Mouse (Mus musculus) MEL (cell line): ENCODE data around the gene Ptgis. TPM values are rescaled to one million over a fixed set of nuclear protein-coding genes. Genes with fewer than 3 reads are reported as not detected.

Source experiments
- DNase-seq: peaks from one replicate; pipeline ENCODE4 v3.0.0; 2011; ENCODE audit warnings: low read depth, low spot score
- H3K27ac ChIP-seq: 2 replicates; pipeline ENCODE4 v1.5.1; 2012; ENCODE audit warnings: low read depth, mild to moderate bottlenecking, control low read depth, low read length, moderate library complexity; ENCODE audit not compliant: control insufficient read depth
- H3K27me3 ChIP-seq, 2 experiments: fragments of 150-350 bp in 1 of 2; sonication (generic) in 1 of 2; 2 replicates each; pipeline ENCODE4 v1.6.1; 2012; ENCODE audit warnings: low read length in 2 of 2, mild to moderate bottlenecking in 2 of 2, improper control_type of control experiment in 1 of 2, moderate library complexity in 1 of 2; ENCODE audit not compliant: insufficient read depth in 2 of 2, control insufficient read depth in 1 of 2
- H3K36me3 ChIP-seq, 2 experiments: 2 replicates each; pipeline ENCODE4 v1.6.1; 2012 to 2014; ENCODE audit warnings: low read length in 2 of 2, improper control_type of control experiment in 1 of 2, inconsistent platforms in 1 of 2, mild to moderate bottlenecking in 1 of 2; ENCODE audit not compliant: insufficient read depth in 2 of 2, control insufficient read depth in 1 of 2
- H3K4me1 ChIP-seq, 2 experiments: fragments of 150-350 bp in 1 of 2; sonication (generic) in 1 of 2; 2 replicates each; pipeline ENCODE4 v1.6.1; 2012; ENCODE audit warnings: low read length in 2 of 2, improper control_type of control experiment in 1 of 2, mild to moderate bottlenecking in 1 of 2; ENCODE audit not compliant: insufficient read depth in 2 of 2, control insufficient read depth in 1 of 2
- H3K4me3 ChIP-seq, 2 experiments: fragments of 150-350 bp in 1 of 2; sonication (generic) in 1 of 2; 2 replicates each; pipeline ENCODE4 v1.5.1; 2012; ENCODE audit warnings: low read depth in 2 of 2, low read length in 2 of 2, mild to moderate bottlenecking in 2 of 2, moderate library complexity in 2 of 2, control low read depth in 1 of 2, improper control_type of control experiment in 1 of 2; ENCODE audit not compliant: control insufficient read depth in 1 of 2, insufficient read depth in 1 of 2
- H3K79me2 ChIP-seq: 2 replicates; pipeline ENCODE4 v1.6.1; 2012; ENCODE audit warnings: mild to moderate bottlenecking, low read length, moderate library complexity; ENCODE audit not compliant: control insufficient read depth, poor library complexity, insufficient read depth
- H3K9ac ChIP-seq: 2 replicates; pipeline ENCODE4 v1.6.1; 2012; ENCODE audit warnings: low read depth, mild to moderate bottlenecking, control low read depth, low read length, moderate library complexity; ENCODE audit not compliant: control insufficient read depth, poor library complexity, severe bottlenecking
- H3K9me3 ChIP-seq: fragments of 150-350 bp; sonication (generic); replicated peaks from 2 replicates; pipeline ENCODE4 v1.6.1; 2012; ENCODE audit warnings: mild to moderate bottlenecking, low read length, improper control_type of control experiment, moderate library complexity; ENCODE audit not compliant: insufficient read depth
- CHD2 ChIP-seq: IDR thresholded peaks from 2 replicates; pipeline ENCODE4 v1.6.1; 2011; ENCODE audit warnings: low read length, improper control_type of control experiment
- CTCF ChIP-seq, 3 experiments: IDR thresholded peaks in 2 of 3; conservative IDR thresholded peaks in 1 of 3; 2 replicates each; pipeline ENCODE4 v1.5.1; 2011 to 2012; ENCODE audit warnings: low read length in 3 of 3, low read depth in 2 of 3, mild to moderate bottlenecking in 2 of 3, improper control_type of control experiment in 1 of 3, inconsistent platforms in 1 of 3, mixed read lengths in 1 of 3, moderate library complexity in 1 of 3; ENCODE audit not compliant: control insufficient read depth in 1 of 3, insufficient read depth in 1 of 3, poor library complexity in 1 of 3, severe bottlenecking in 1 of 3
- E2F4 ChIP-seq: IDR thresholded peaks from 2 replicates; pipeline ENCODE4 v1.6.1; 2011; ENCODE audit warnings: low read depth, low read length, improper control_type of control experiment, borderline replicate concordance
- EP300 ChIP-seq, 2 experiments: IDR thresholded peaks; 2 replicates each; pipeline ENCODE4 v1.6.1; 2011; ENCODE audit warnings: improper control_type of control experiment in 2 of 2, low read length in 2 of 2, low read depth in 1 of 2, mild to moderate bottlenecking in 1 of 2
- ETS1 ChIP-seq: IDR thresholded peaks from 2 replicates; pipeline ENCODE4 v1.6.1; 2012; ENCODE audit warnings: low read depth, mild to moderate bottlenecking, inconsistent platforms, low read length, improper control_type of control experiment, moderate library complexity
- JUND ChIP-seq: IDR thresholded peaks from 2 replicates; pipeline ENCODE4 v1.6.1; 2011; ENCODE audit warnings: low read depth, mild to moderate bottlenecking, improper control_type of control experiment, low read length
- KAT2A ChIP-seq: conservative IDR thresholded peaks from 2 replicates; pipeline ENCODE4 v1.6.1; 2012; ENCODE audit warnings: low read depth, low read length, improper control_type of control experiment, inconsistent platforms
- MAFK ChIP-seq: IDR thresholded peaks from 2 replicates; pipeline ENCODE4 v1.6.1; 2011; ENCODE audit warnings: low read depth, mild to moderate bottlenecking, low read length, improper control_type of control experiment, borderline replicate concordance
- MAX ChIP-seq: IDR thresholded peaks from 2 replicates; pipeline ENCODE4 v1.6.1; 2011; ENCODE audit warnings: low read length, improper control_type of control experiment
- MXI1 ChIP-seq: IDR thresholded peaks from 2 replicates; pipeline ENCODE4 v1.6.1; 2011; ENCODE audit warnings: mild to moderate bottlenecking, low read depth, low read length, improper control_type of control experiment
- MYB ChIP-seq: IDR thresholded peaks from 2 replicates; pipeline ENCODE4 v1.6.1; 2011; ENCODE audit warnings: mild to moderate bottlenecking, low read depth, low read length, improper control_type of control experiment
- MYC ChIP-seq: IDR thresholded peaks from 2 replicates; pipeline ENCODE4 v1.6.1; 2011; ENCODE audit warnings: low read depth, mild to moderate bottlenecking, low read length, improper control_type of control experiment, moderate library complexity
- NELFE ChIP-seq: IDR thresholded peaks from 2 replicates; pipeline ENCODE4 v1.6.1; 2011; ENCODE audit warnings: low read depth, low read length, improper control_type of control experiment
- NRF1 ChIP-seq: IDR thresholded peaks from 2 replicates; pipeline ENCODE4 v1.6.1; 2014; ENCODE audit warnings: low read depth, mild to moderate bottlenecking, inconsistent platforms, low read length, improper control_type of control experiment, moderate library complexity; ENCODE audit not compliant: poor library complexity, insufficient read depth, severe bottlenecking
- POLR2A ChIP-seq, 2 experiments: IDR thresholded peaks; 2 replicates each; pipeline ENCODE4 v1.6.1; 2011 to 2012; ENCODE audit warnings: low read length in 2 of 2, mild to moderate bottlenecking in 2 of 2, control low read depth in 1 of 2, improper control_type of control experiment in 1 of 2, low read depth in 1 of 2, moderate library complexity in 1 of 2; ENCODE audit not compliant: control insufficient read depth in 1 of 2, insufficient read depth in 1 of 2, poor library complexity in 1 of 2
- SIN3A ChIP-seq: IDR thresholded peaks from 2 replicates; pipeline ENCODE4 v1.6.1; 2012; ENCODE audit warnings: low read length, improper control_type of control experiment, inconsistent platforms
- TAL1 ChIP-seq: IDR thresholded peaks from 2 replicates; pipeline ENCODE4 v1.6.1; 2012; ENCODE audit warnings: mild to moderate bottlenecking, inconsistent platforms, low read length, moderate library complexity, mixed read lengths
- TCF12 ChIP-seq: IDR thresholded peaks from 2 replicates; pipeline ENCODE4 v1.6.1; 2014; ENCODE audit warnings: low read depth, mild to moderate bottlenecking, inconsistent platforms, low read length, improper control_type of control experiment, moderate library complexity
- UBTF ChIP-seq: IDR thresholded peaks from 2 replicates; pipeline ENCODE4 v1.6.1; 2012; ENCODE audit warnings: low read depth, mild to moderate bottlenecking, inconsistent platforms, low read length, improper control_type of control experiment, moderate library complexity, borderline replicate concordance; ENCODE audit not compliant: insufficient read depth
- USF2 ChIP-seq, 2 experiments: IDR thresholded peaks; 2 replicates each; pipeline ENCODE4 v1.6.1; 2011 to 2012; ENCODE audit warnings: improper control_type of control experiment in 2 of 2, low read length in 2 of 2, borderline replicate concordance in 1 of 2, inconsistent platforms in 1 of 2, low read depth in 1 of 2, mild to moderate bottlenecking in 1 of 2; ENCODE audit not compliant: insufficient read depth in 1 of 2
- ZKSCAN1 ChIP-seq: IDR thresholded peaks from 2 replicates; pipeline ENCODE4 v1.6.1; 2012; ENCODE audit warnings: low read depth, mild to moderate bottlenecking, inconsistent platforms, low read length, improper control_type of control experiment, moderate library complexity
- polyA plus RNA-seq, 2 experiments: library from polyadenylated mRNA; stranded (reverse) in 1 of 2; unstranded in 1 of 2; fragments of >175 nt in 1 of 2; fragments of >200 nt in 1 of 2; gene quantifications; 2 replicates each; pipeline versions ENCODE4 v1.2.1 to v1.2.4; 2012; ENCODE audit warnings: low replicate concordance in 2 of 2, low read depth in 1 of 2; ENCODE audit not compliant: insufficient read length in 2 of 2, insufficient read depth in 1 of 2, missing spikeins in 1 of 2
- total RNA-seq: library from RNA; depleted of rRNA; stranded (reverse); fragments of 300-350 nt; gene quantifications from 2 replicates; pipeline ENCODE4 v1.2.3, GENCODE M21; 2012

Ptgis gene
- total and polyA plus RNA-seq, 3 experiments, result 7.3 to 12.7 TPM; not detected in 1

- TF ChIP-seq JUND (no peak), MAX (no peak), MXI1 (no peak), EP300 (IDR thresholded peaks at IDR 0.05; ENCODE audit: low read depth in 1 of 2, low read length in 2 of 2) (no peak), CTCF (IDR thresholded peaks at IDR 0.05 in 2 of 3, conservative IDR thresholded peaks at IDR 0.05 in 1 of 3; ENCODE audit: control insufficient read depth in 1 of 3, insufficient read depth in 1 of 3, low read depth in 2 of 3, low read length in 3 of 3, poor library complexity in 1 of 3, severe bottlenecking in 1 of 3) (no peak), ETS1 (no peak), MAFK (no peak), NRF1 (no peak), UBTF (no peak), NELFE (no peak), USF2 (IDR thresholded peaks at IDR 0.05; ENCODE audit: borderline replicate concordance in 1 of 2, insufficient read depth in 1 of 2, low read depth in 1 of 2, low read length in 2 of 2) (no peak), MYC (no peak), TAL1 (no peak), SIN3A (no peak), CHD2 (no peak), ZKSCAN1 (no peak), TCF12 (no peak), KAT2A (no peak), POLR2A (IDR thresholded peaks at IDR 0.05; ENCODE audit: control insufficient read depth in 1 of 2, insufficient read depth in 1 of 2, low read depth in 1 of 2, low read length in 2 of 2, poor library complexity in 1 of 2) (no peak)
- Histone ChIP-seq H3K27me3 (no peaks in the 10 kb centered on the region), H3K27ac (no peak overlapping the region), H3K36me3 (no peaks in the 10 kb centered on the region), H3K4me1 (no peaks in the 10 kb centered on the region), H3K4me3 (no peak overlapping the region), H3K79me2 (no peaks in the 10 kb centered on the region), H3K9me3 (no peaks in the 10 kb centered on the region), H3K9ac (no peak overlapping the region)
- no peak for DNase-seq
These were observed 53.3 kb downstream of the Ptgis start for GRCm38 (mm10) chr2:167187119-167187518.

GRCm38 (mm10) chr2:167186544-167186943, 53.9 kb downstream of the Ptgis start:
- H3K27me3 ChIP-seq, result no peaks in the 10 kb centered on the region
- no peak for DNase-seq
- H3K4me1 ChIP-seq, result no peaks in the 10 kb centered on the region
- H3K79me2 ChIP-seq, result no peaks in the 10 kb centered on the region
- H3K4me3 ChIP-seq, result no peak overlapping the region
- H3K9ac ChIP-seq, result no peak overlapping the region
- H3K36me3 ChIP-seq, result no peaks in the 10 kb centered on the region
- TF ChIP-seq MYB (no peak), MAX (no peak), E2F4 (no peak), USF2 (IDR thresholded peaks at IDR 0.05; ENCODE audit: borderline replicate concordance in 1 of 2, insufficient read depth in 1 of 2, low read depth in 1 of 2, low read length in 2 of 2) (no peak), SIN3A (no peak)
- H3K9me3 ChIP-seq, result no peaks in the 10 kb centered on the region
- no peak overlapping the region for H3K27ac ChIP-seq
